Mouse (Mus musculus) thymus, adult 2 months (tissue): Measurements from ENCODE around the gene Mybpc3. TPM values are rescaled to one million over a fixed set of nuclear protein-coding genes. Genes with fewer than 3 reads are reported as not detected.

ENCODE experiments used
- DNase-seq: peaks from one replicate; pipeline ENCODE4 v3.0.0; 2021
- H3K27ac ChIP-seq: fragments of 200-500 bp; 2 replicates; pipeline ENCODE4 v1.5.1; 2012; ENCODE audit warnings: low read length, control low read depth; ENCODE audit not compliant: control insufficient read depth, insufficient read depth
- H3K27me3 ChIP-seq: fragments of 200-500 bp; 2 replicates; pipeline ENCODE4 v1.6.1; 2012; ENCODE audit warnings: mild to moderate bottlenecking, low read length, moderate library complexity, mixed read lengths; ENCODE audit not compliant: control insufficient read depth, insufficient read depth
- H3K36me3 ChIP-seq: fragments of 200-500 bp; 2 replicates; pipeline ENCODE4 v1.6.1; 2012; ENCODE audit warnings: mild to moderate bottlenecking, low read length, moderate library complexity; ENCODE audit not compliant: control insufficient read depth, insufficient read depth
- H3K4me1 ChIP-seq: fragments of 200-500 bp; replicated peaks from 2 replicates; pipeline ENCODE4 v1.6.1; 2012; ENCODE audit warnings: low read length; ENCODE audit not compliant: control insufficient read depth, insufficient read depth
- H3K4me3 ChIP-seq: fragments of 200-500 bp; 2 replicates; pipeline ENCODE4 v1.5.1; 2012; ENCODE audit warnings: mild to moderate bottlenecking, low read length, control low read depth, moderate library complexity; ENCODE audit not compliant: control insufficient read depth, insufficient read depth
- CTCF ChIP-seq: fragments of 200-500 bp; IDR thresholded peaks from 2 replicates; pipeline ENCODE4 v1.5.1; 2012; ENCODE audit warnings: mild to moderate bottlenecking, control low read depth, low read length, moderate library complexity, borderline replicate concordance; ENCODE audit not compliant: control insufficient read depth, poor library complexity, insufficient read depth; ENCODE audit errors: extremely low read depth
- POLR2A ChIP-seq: fragments of 200-500 bp; IDR thresholded peaks from 2 replicates; pipeline ENCODE4 v1.6.1; 2012; ENCODE audit warnings: mild to moderate bottlenecking, low read length, control low read depth, moderate library complexity; ENCODE audit not compliant: control insufficient read depth, poor library complexity, insufficient read depth; ENCODE audit errors: extremely low read depth
- WGBS: fragments of 180-500 bp; shearing (Covaris S2); methylation state at CpG from one replicate; pipeline ENCODE4 v1.1.7; 2018; 5-methylcytosine and 5-hydroxymethylcytosine counted together
- polyA plus RNA-seq: library from polyadenylated mRNA; depleted of rRNA; stranded (reverse); fragments of >200 nt; gene quantifications from 2 replicates; pipeline ENCODE4 v1.2.3, GENCODE M21; 2012

Mybpc3 gene
- polyA plus RNA-seq, 1 experiment = 57.9 TPM

DNA sequence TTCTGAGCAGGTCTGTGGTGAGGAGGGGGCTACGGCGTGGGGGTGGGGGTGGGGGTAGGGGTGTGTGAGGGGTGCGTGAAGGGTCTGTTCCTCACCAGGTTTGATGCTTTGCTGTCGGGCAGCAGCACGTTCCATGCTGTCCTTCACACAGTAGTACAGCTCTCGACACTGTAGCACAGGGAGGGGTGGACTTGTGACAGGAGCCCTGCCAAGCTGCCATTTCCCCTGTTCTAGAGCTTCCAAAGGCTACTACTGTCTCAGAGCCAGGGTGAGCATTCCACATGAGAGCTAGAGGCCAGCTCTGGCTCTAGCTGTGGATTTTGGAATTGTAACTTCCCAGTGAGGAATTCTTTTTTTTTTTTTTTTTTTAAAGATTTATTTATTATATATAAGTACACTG, 25.0 kb downstream of the Mybpc3 start:
- over 99% methylated on average over 6 of the region's 6 CpGs for WGBS
- no peaks in the 10 kb centered on the region for H3K4me1 ChIP-seq
- TF ChIP-seq POLR2A = no peak
- no peak for TF ChIP-seq CTCF
- no peak for DNase-seq
- no peaks in the 10 kb centered on the region for H3K27me3 ChIP-seq
- H3K4me3 ChIP-seq = no peak overlapping the region
- peaks cover 92% of the 10 kb centered on the region for H3K36me3 ChIP-seq
- H3K27ac ChIP-seq = no peak overlapping the region

DNA sequence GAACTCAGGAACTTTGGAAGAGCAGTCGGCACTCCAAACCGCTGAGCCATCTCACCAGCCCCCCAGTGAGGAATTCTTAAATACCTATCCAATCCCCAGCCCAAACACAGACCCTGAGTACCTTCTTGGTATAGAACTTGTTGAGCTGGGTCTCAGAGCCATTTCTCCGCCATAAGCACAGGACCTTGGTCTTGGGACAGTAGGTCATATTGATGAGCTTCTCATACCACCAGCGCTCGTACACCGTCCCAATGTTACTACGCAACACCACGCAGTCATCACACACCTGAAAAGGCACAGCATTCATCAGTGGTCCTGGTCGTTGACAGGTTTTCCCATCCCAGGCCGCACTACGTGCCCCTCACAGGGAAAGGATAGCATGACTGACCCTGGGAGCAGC, 25.5 kb downstream of the Mybpc3 start:
- Histone ChIP-seq H3K27ac (no peak overlapping the region), H3K4me3 (no peak overlapping the region), H3K36me3 (peaks cover 91% of the 10 kb centered on the region), H3K27me3 (no peaks in the 10 kb centered on the region), H3K4me1 (no peaks in the 10 kb centered on the region)
- WGBS = 98% methylated on average over 11 of the region's 11 CpGs
- DNase-seq = no peak
- TF ChIP-seq CTCF = no peak
- no peak for TF ChIP-seq POLR2A

DNA sequence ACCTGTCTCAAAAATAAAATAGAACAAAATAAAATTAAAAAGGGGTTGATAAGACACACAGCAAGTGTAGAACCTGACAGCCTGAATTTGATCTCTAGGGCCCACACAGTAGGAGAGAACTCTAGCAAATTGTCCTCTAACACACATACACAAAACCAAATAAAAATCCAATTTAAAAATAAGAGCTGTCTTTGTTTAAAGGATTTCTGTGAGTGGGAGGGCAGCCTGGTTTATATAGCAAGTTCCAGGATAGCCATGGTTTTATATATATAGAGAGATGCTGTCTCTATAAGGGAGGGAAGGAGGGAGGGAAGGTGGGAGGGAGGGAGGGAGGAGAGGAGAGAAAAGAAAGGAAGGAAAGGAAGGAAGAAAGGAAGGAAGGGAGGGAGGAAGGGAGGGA, 30.2 kb downstream of the Mybpc3 start:
- Histone ChIP-seq H3K4me3 (no peak overlapping the region), H3K27me3 (no peaks in the 10 kb centered on the region), H3K36me3 (peaks cover 93% of the 10 kb centered on the region), H3K4me1 (no peaks in the 10 kb centered on the region), H3K27ac (no peak overlapping the region)
- no peak for DNase-seq
- TF ChIP-seq POLR2A = no peak
- no peak for TF ChIP-seq CTCF

DNA sequence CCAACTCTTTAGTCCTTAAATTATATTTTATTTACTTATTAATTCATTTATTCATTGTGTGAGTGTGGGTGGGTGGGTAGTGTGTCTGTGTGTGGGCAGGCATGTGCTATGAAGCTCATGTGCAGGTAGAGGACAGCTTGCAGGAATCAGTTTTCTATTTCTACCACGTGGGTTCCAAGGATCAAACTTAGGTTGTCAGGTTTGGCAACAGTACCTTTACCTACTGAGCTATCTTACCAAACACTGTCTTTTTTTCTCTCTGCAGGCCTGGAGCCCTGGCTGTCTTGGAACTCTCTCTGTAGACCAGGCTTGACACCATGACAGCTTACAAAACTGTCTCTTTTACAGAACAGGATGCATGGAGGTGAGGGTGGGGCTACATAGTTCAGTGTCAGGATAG, 33.4 kb downstream of the Mybpc3 start:
- Histone ChIP-seq H3K36me3 (peaks cover 93% of the 10 kb centered on the region), H3K27ac (no peak overlapping the region), H3K27me3 (no peaks in the 10 kb centered on the region), H3K4me1 (no peaks in the 10 kb centered on the region), H3K4me3 (no peak overlapping the region)
- DNase-seq = no peak
- TF ChIP-seq CTCF = no peak
- TF ChIP-seq POLR2A = no peak
- 97% methylated on average over 1 of the region's 1 CpGs for WGBS

DNA sequence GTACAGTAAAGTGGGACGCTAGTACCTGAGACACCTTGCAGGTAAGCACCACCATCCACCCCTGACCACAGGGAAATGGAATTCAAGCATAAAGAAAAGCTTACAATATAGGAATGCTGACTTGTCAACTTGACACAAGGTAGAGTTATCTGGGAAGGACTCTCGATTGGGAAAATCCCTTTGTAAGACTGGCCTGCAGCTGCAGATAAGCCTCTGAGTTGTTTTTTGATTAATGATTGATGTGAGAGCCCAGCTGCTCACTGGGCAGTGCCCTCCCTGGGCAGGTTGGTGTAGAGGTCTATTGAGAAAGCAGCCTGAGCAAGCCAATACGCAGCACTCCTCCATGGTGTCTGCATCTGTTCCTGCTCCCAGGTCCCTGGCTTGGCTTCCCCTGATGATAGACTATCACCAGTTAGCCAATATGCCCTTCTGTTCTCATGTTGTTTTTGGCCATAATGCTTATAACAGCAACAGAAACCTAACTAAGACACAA, 35.0 kb downstream of the Mybpc3 start:
- DNase-seq = no peak
- TF ChIP-seq POLR2A (no peak), CTCF (no peak)
- H3K27me3 ChIP-seq = no peaks in the 10 kb centered on the region
- no peaks in the 10 kb centered on the region for H3K4me1 ChIP-seq
- no peak overlapping the region for H3K4me3 ChIP-seq
- WGBS = 92% methylated on average over 3 of the region's 3 CpGs
- H3K36me3 ChIP-seq = peaks cover 91% of the 10 kb centered on the region
- no peak overlapping the region for H3K27ac ChIP-seq

DNA sequence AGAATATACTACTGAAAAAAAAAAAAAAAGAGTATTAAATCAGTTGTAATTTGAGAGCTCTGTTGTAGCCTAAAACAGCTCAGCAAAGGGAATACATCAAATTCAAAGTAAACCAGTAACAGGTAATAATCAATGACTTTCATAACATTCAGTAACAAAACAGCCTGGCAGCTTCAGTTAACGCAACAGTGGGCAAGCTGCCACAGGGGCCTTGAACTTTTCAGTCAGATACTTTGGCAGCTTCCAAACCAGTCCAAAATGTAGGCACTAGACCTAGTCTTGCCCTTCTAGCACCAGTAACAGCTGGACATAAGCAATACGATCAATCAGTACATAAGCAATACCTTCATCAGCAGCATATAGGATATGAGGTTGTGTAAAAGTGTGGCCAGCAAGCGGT, 36.1 kb downstream of the Mybpc3 start:
- Histone ChIP-seq H3K27ac (no peak overlapping the region), H3K36me3 (peaks cover 92% of the 10 kb centered on the region), H3K4me1 (no peaks in the 10 kb centered on the region), H3K4me3 (no peak overlapping the region), H3K27me3 (no peaks in the 10 kb centered on the region)
- 97% methylated on average over 3 of the region's 3 CpGs for WGBS
- DNase-seq = no peak
- TF ChIP-seq POLR2A (no peak), CTCF (no peak)
